Mouse (Mus musculus) layer of hippocampus, adult 8-10 months (tissue): ENCODE results near the gene Gm5930. TPM values are rescaled to one million over a fixed set of nuclear protein-coding genes. Genes with fewer than 3 reads are reported as not detected.
"Not testable (repeated sequence)": the region's sequence is repeated elsewhere in the genome, so short reads cannot be mapped to it uniquely, and the experiment has no call there.

Source experiments
- DNase-seq, 2 experiments: peaks; one replicate each; pipeline ENCODE4 v3.0.0; 2022; ENCODE audit warnings: low spot score in 2 of 2
- total RNA-seq, 4 experiments: library from RNA; stranded (reverse); gene quantifications; 2 replicates each; pipeline ENCODE4 v1.2.4; 2022

The Gm5930 gene
- not detected for total RNA-seq

GRCm38 (mm10) chr14:44338484-44338883, at the start of gene Gm5930:
Gene Gm5930, minus strand, starts transcription at chr14:44338584.
- DNase-seq = not testable (repeated sequence)

GRCm38 (mm10) chr14:44384233-44384632, 45.8 kb upstream of the Gm5930 start:
- not testable (repeated sequence) for DNase-seq

- DNase-seq = not testable (repeated sequence)
Observed at GRCm38 (mm10) chr14:44365057-44365456, 26.7 kb upstream of the Gm5930 start, which contains the start of gene Gm8229. Gene Gm8229, plus strand, starts transcription at chr14:44365357.

GRCm38 (mm10) chr14:44362301-44362700, 23.9 kb upstream of the Gm5930 start:
- not testable (repeated sequence) for DNase-seq

GRCm38 (mm10) chr14:44361416-44361815, 23.0 kb upstream of the Gm5930 start:
- not testable (repeated sequence) for DNase-seq

- not testable (repeated sequence) for DNase-seq
Observed at GRCm38 (mm10) chr14:44312049-44312448, 26.3 kb downstream of the Gm5930 start.

GRCm38 (mm10) chr14:44285280-44285679, 53.1 kb downstream of the Gm5930 start, which contains the start of gene Gm8220:
Gene Gm8220, plus strand, starts transcription at chr14:44285580.
- DNase-seq = not testable (repeated sequence)

Other genes with a start within 250 kb of the Gm5930 start
- gene Ear2, start 235.9 kb downstream of the Gm5930 start, total RNA-seq = not detected
- gene Gm3327, start 214.7 kb downstream of the Gm5930 start, total RNA-seq = not detected
- gene Gm8212, start 140.9 kb downstream of the Gm5930 start, total RNA-seq = not detected
- gene 4930503E14Rik, start 125.3 kb downstream of the Gm5930 start, total RNA-seq = not detected
- not detected for gene Gm8220, start 53.0 kb downstream of the Gm5930 start, total RNA-seq
- not detected for gene Gm8229, start 26.8 kb upstream of the Gm5930 start, total RNA-seq
- not detected for gene Gm3371, start 72.1 kb upstream of the Gm5930 start, total RNA-seq
- not detected for gene Gm8232, start 95.1 kb upstream of the Gm5930 start, total RNA-seq
- not detected for gene BC061237, start 153.9 kb upstream of the Gm5930 start, total RNA-seq
- not detected for gene Gm17093, start 179.7 kb upstream of the Gm5930 start, total RNA-seq
- gene Gm8247, start 244.6 kb upstream of the Gm5930 start, total RNA-seq = not detected